Comparison of ENCODE assay signal across 22 mouse cellular contexts in genomic region chr10:97389647-97390590, GRCm38 (mm10).
A peak's percentile ranks its signal among the peaks of the same experiment; 100 is the strongest.
DNase-seq lines count a peak whose midpoint lies in the region; ATAC-seq and TF ChIP-seq lines count a peak whose summit lies in the region.
"Had no signal": no experiment of that assay in that cellular context is flagged by ENCODE, and none has a peak within 500 bp of the region (broad histone marks: within the 10 kb centered on the region; RNA-seq: fewer than 3 reads in every experiment).

No protein-coding gene starts in this region.

- dilution Hi-C loops in CH12.LX (cut with MboI; ENCODE audit: extremely low pct_ligation_motif_present, extremely low pct_unique_long_range_greater_than_20kb, low sequenced_read_pairs) = no loop called here

- no peak overlapping the region for H3K9ac ChIP-seq in CH12.LX (ENCODE audit: insufficient read depth, low read depth)
- H3K9ac ChIP-seq in hindbrain, embryonic 11.5 days (ENCODE audit: low read depth, low read length) = no peak overlapping the region
- H3K9ac ChIP-seq: embryonic facial prominence, embryonic 15.5 days; hindbrain, embryonic 13.5 days; liver, postnatal 0 days; midbrain, embryonic 12.5 days; neural tube, embryonic 12.5 days had no signal

- in situ Hi-C loops in CH12.LX (cut with MboI; ENCODE audit: low pct_ligation_motif_present, low pct_unique_long_range_greater_than_20kb, low sequenced_read_pairs) = no loop called here

- H3K9me3 ChIP-seq in CH12.LX (replicated peaks; ENCODE audit: low read length) = no peaks in the 10 kb centered on the region
- no peaks in the 10 kb centered on the region for H3K9me3 ChIP-seq in hindbrain, embryonic 11.5 days (ENCODE audit: control insufficient read depth, low read length)
- H3K9me3 ChIP-seq: embryonic facial prominence, embryonic 15.5 days; hindbrain, embryonic 13.5 days; midbrain, embryonic 12.5 days; neural tube, embryonic 12.5 days had no signal

- no peak for TF ChIP-seq EP300 in CH12.LX (IDR thresholded peaks at IDR 0.05; ENCODE audit: low read length)

- H3K27me3 ChIP-seq in CH12.LX (replicated peaks) = no peaks in the 10 kb centered on the region
- no peaks in the 10 kb centered on the region for H3K27me3 ChIP-seq in hindbrain, embryonic 11.5 days (ENCODE audit: control insufficient read depth, insufficient read depth, low read length)
- H3K27me3 ChIP-seq: embryonic facial prominence, embryonic 15.5 days; hindbrain, embryonic 13.5 days; midbrain, embryonic 12.5 days; neural tube, embryonic 12.5 days had no signal

- intact Hi-C loops in gastrocnemius, postnatal 14 days (cut with DNase I; ENCODE audit: low total_unique reads) = no loop called here
- intact Hi-C loops in heart, postnatal 10 days (cut with DNase I) = no loop called here

- 71% methylated on average over 7 of the region's 7 CpGs for WGBS in hindbrain, embryonic 11.5 days

- TF ChIP-seq POLR2A in CH12.LX (IDR thresholded peaks at IDR 0.05; ENCODE audit: low read depth, low read length) = no peak

- H3K4me3 ChIP-seq in CH12.LX (replicated peaks in 1 of 3; ENCODE audit: low read depth in 2 of 3, low read length in 2 of 3, poor library complexity in 1 of 3) = no peak overlapping the region
- H3K4me3 ChIP-seq in hindbrain, embryonic 11.5 days (ENCODE audit: low read depth, low read length) = no peak overlapping the region
- H3K4me3 ChIP-seq: embryonic facial prominence, embryonic 15.5 days; hindbrain, embryonic 13.5 days; midbrain, embryonic 12.5 days; neural tube, embryonic 12.5 days had no signal

- TF ChIP-seq CTCF in CH12.LX (conservative IDR thresholded peaks at IDR 0.05 in 1 of 2, IDR thresholded peaks at IDR 0.05 in 1 of 2; ENCODE audit: low read depth in 2 of 2, low read length in 2 of 2) = no peak

- no peak overlapping the region for H3K27ac ChIP-seq in CH12.LX (ENCODE audit: insufficient read depth, low read depth)
- no peak overlapping the region for H3K27ac ChIP-seq in hindbrain, embryonic 11.5 days (ENCODE audit: low read depth, low read length)
- H3K27ac ChIP-seq: embryonic facial prominence, embryonic 15.5 days; hindbrain, embryonic 13.5 days; midbrain, embryonic 12.5 days; neural tube, embryonic 12.5 days had no signal

- TF ChIP-seq RAD21 in CH12.LX (IDR thresholded peaks at IDR 0.05; ENCODE audit: low read depth, low read length) = no peak

- no peaks in the 10 kb centered on the region for H3K79me2 ChIP-seq in CH12.LX (replicated peaks; ENCODE audit: control insufficient read depth, extremely low read depth, insufficient read depth, poor library complexity, severe bottlenecking)

- H3K4me2 ChIP-seq in CH12.LX (ENCODE audit: insufficient read depth, low read depth, poor library complexity, severe bottlenecking) = peak overlapping the region; percentile 29; the same call in 1 of the 2 replicates
- no peak overlapping the region for H3K4me2 ChIP-seq in hindbrain, embryonic 11.5 days (replicated peaks; ENCODE audit: low read depth, low read length)
- H3K4me2 ChIP-seq: embryonic facial prominence, embryonic 15.5 days; hindbrain, embryonic 13.5 days; midbrain, embryonic 12.5 days; neural tube, embryonic 12.5 days had no signal

- no peak for ATAC-seq in hindbrain, embryonic 11.5 days (ENCODE audit: low FRiP score)
- ATAC-seq: activated CD4-positive, CD25-positive, alpha-beta regulatory T cell, adult 4 months; inflammation-experienced regulatory T-cells, adult 6 months; liver, postnatal 0 days had no signal

- DNase-seq in 3T3-L1 (ENCODE audit: low read depth, low spot score) (peak; percentile 30), CH12.LX (ENCODE audit: extremely low read depth) (no peak)
- peak; percentile 50 for DNase-seq in gastrocnemius, postnatal 14 days
- DNase-seq in heart, postnatal 10 days = peak; percentile 70 to 71
- DNase-seq in urinary bladder, adult 18-20 months (ENCODE audit: low spot score in 2 of 2) = no peak
- no peak for DNase-seq in hindbrain, embryonic 11.5 days (ENCODE audit: low spot score)
- no peak for DNase-seq in cerebellum, adult 9-11 months
- DNase-seq in layer of hippocampus, adult 18-20 months (ENCODE audit: low spot score in 2 of 2) = no peak
- DNase-seq: cerebellum, adult 18-20 months; cerebellum, postnatal 36 days; kidney, adult 8-10 months; layer of hippocampus, postnatal 36 days; left cerebral cortex, postnatal 4 days; liver, postnatal 0 days; lung, postnatal 10 days; thymus, postnatal 36 days had no signal

- no peaks in the 10 kb centered on the region for H3K36me3 ChIP-seq in CH12.LX (replicated peaks in 1 of 2; ENCODE audit: control insufficient read depth in 1 of 2, insufficient read depth in 1 of 2, low read length in 1 of 2)
- H3K36me3 ChIP-seq in hindbrain, embryonic 11.5 days (ENCODE audit: control insufficient read depth, insufficient read depth, low read length) = no peaks in the 10 kb centered on the region
- H3K36me3 ChIP-seq: embryonic facial prominence, embryonic 15.5 days; hindbrain, embryonic 13.5 days; midbrain, embryonic 12.5 days; neural tube, embryonic 12.5 days had no signal

- H3K4me1 ChIP-seq in CH12.LX (ENCODE audit: control insufficient read depth in 1 of 2, insufficient read depth in 2 of 2) = peaks cover 2 to 9% of the 10 kb centered on the region in 2 experiments; a peak in 1 of 4 replicates
- H3K4me1 ChIP-seq in hindbrain, embryonic 11.5 days (replicated peaks; ENCODE audit: control insufficient read depth, insufficient read depth, low read length) = no peaks in the 10 kb centered on the region
- H3K4me1 ChIP-seq: hindbrain, embryonic 13.5 days; midbrain, embryonic 12.5 days; neural tube, embryonic 12.5 days had no signal

TF ChIP-seq in CH12.LX, 34 proteins besides CTCF, POLR2A, EP300 and RAD21:
- TF ChIP-seq MEF2A (IDR thresholded peaks at IDR 0.05; ENCODE audit: borderline replicate concordance, low read depth, low read length) (no peak), NELFE (IDR thresholded peaks at IDR 0.05; ENCODE audit: low read depth, low read length) (no peak), RCOR1 (conservative IDR thresholded peaks at IDR 0.05; ENCODE audit: low read depth, low read length) (no peak), CHD1 (IDR thresholded peaks at IDR 0.05; ENCODE audit: low read depth, low read length) (no peak), HCFC1 (IDR thresholded peaks at IDR 0.05; ENCODE audit: low read depth, low read length) (no peak), MAX (IDR thresholded peaks at IDR 0.05; ENCODE audit: low read length) (no peak), MAZ (IDR thresholded peaks at IDR 0.05; ENCODE audit: low read depth, low read length) (no peak), IRF4 (IDR thresholded peaks at IDR 0.05; ENCODE audit: low read depth, low read length) (no peak)

Comparison
In these comparisons a context has a peak if more than half of its experiments do, and no peak if none do; other contexts are left out.
1. DNase-seq: peak in 3T3-L1 (single experiment), gastrocnemius, postnatal 14 days (single experiment) and heart, postnatal 10 days (2 of 2); none in CH12.LX (single experiment), urinary bladder, adult 18-20 months (0 of 2), hindbrain, embryonic 11.5 days (single experiment), cerebellum, adult 9-11 months (single experiment) and layer of hippocampus, adult 18-20 months (0 of 2).